Mouse (Mus musculus) E14TG2a.4 (cell line): ENCODE measurements at regions not wholly inside any gene's neighbourhood (a gene's known extent, or its start where the extent isn't known, plus 50 kb on each side); places are given as distances from the start of the nearest gene placed in this dataset.

Experiments used
- H3K27me3 ChIP-seq: 2 replicates; pipeline ENCODE4 v1.6.1; 2014; ENCODE audit warnings: low read length, control low read depth; ENCODE audit not compliant: insufficient read depth
- H3K36me3 ChIP-seq: 2 replicates; pipeline ENCODE4 v1.6.1; 2014; ENCODE audit warnings: low read length, control low read depth; ENCODE audit not compliant: insufficient read depth
- H3K4me1 ChIP-seq: replicated peaks from 2 replicates; pipeline ENCODE4 v1.6.1; 2014; ENCODE audit warnings: low read depth, low read length, control low read depth
- H3K4me3 ChIP-seq: replicated peaks from 2 replicates; pipeline ENCODE4 v1.5.1; 2014; ENCODE audit warnings: mild to moderate bottlenecking, low read length
- H3K9me3 ChIP-seq: 2 replicates; pipeline ENCODE4 v1.6.1; 2014; ENCODE audit warnings: low read length, control low read depth
- CTCF ChIP-seq: conservative IDR thresholded peaks from 2 replicates; pipeline ENCODE4 v1.5.1; 2014; ENCODE audit warnings: low read length
- NANOG ChIP-seq: IDR thresholded peaks from 2 replicates; pipeline ENCODE4 v1.6.1; 2014; ENCODE audit warnings: borderline replicate concordance, low read length, mixed read lengths
- POU5F1 ChIP-seq: IDR thresholded peaks from 2 replicates; pipeline ENCODE4 v1.6.1; 2014; ENCODE audit warnings: low read length, borderline replicate concordance

DNA sequence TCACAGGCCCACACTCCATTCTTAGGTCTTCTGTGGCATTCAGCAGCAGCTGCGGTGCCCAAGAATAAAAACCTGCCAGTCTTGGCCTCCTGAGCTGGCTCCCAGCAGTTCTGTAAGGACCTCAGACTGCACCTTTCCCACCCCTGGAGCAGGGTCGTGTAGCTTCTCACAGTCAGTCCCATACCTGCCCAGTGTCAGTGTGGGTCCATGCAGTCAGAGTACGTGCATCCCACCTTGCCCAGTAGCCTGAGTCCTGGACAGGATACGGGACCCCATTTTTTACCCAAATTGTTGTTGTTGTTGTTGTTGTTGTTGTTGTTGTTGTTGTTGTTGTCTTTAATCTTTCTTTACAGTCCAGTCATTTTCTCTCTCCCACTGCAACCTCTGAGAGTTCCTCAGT is 6811.3 kb downstream of the 9330182O14Rik start:
- H3K4me3 ChIP-seq: no peak overlapping the region
- no peaks in the 10 kb centered on the region for H3K27me3 ChIP-seq
- no peaks in the 10 kb centered on the region for H3K9me3 ChIP-seq
- H3K36me3 ChIP-seq: no peaks in the 10 kb centered on the region
- TF ChIP-seq CTCF (no peak), NANOG (no peak), POU5F1 (no peak)
- no peaks in the 10 kb centered on the region for H3K4me1 ChIP-seq

DNA sequence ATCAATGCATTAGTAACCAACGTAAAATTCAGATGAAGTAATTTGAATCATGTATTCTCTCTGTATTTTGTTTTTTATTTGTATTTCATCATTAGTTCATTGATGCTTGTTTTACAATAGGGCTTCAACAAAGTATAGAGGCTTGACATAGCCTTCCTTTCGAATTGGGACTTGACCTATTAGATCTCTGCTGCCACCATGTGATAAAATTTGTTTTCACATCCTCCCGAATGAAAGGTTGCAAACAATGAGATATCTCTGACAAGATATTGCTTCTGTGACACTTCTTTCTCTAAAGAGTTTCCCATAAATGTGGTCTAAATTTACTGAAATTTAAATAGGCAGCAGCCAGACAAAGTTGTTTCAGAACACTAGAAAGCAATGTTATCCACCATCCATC is 6856.0 kb downstream of the 9330182O14Rik start:
- Histone ChIP-seq H3K36me3 (no peaks in the 10 kb centered on the region), H3K27me3 (no peaks in the 10 kb centered on the region), H3K4me1 (no peaks in the 10 kb centered on the region), H3K9me3 (no peaks in the 10 kb centered on the region), H3K4me3 (no peak overlapping the region)
- TF ChIP-seq CTCF (peak; percentile 23; the same call in 1 of the 2 replicates), NANOG (no peak), POU5F1 (no peak)

DNA sequence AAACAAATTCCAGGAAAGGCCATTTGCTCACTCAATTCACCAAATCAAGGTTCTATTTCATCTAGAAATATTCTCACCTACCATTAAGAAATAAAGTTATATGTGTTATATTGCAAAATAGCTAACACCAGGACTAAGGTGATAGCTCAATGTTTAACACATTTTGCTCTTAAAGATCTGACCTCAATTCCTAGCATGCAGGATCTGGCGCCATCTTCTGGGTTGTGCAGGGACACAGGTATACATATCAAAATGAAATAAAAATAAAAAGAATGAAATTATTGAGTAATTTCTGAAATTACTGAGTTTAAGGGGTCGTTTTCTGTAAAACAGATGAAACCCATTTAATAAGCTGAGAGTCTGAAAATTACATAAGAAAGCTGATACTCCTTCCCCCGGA is 6862.9 kb downstream of the 9330182O14Rik start:
- no peak overlapping the region for H3K4me3 ChIP-seq
- H3K36me3 ChIP-seq: no peaks in the 10 kb centered on the region
- H3K27me3 ChIP-seq: no peaks in the 10 kb centered on the region
- no peak for TF ChIP-seq CTCF
- TF ChIP-seq NANOG: no peak
- no peak for TF ChIP-seq POU5F1
- no peaks in the 10 kb centered on the region for H3K4me1 ChIP-seq
- no peaks in the 10 kb centered on the region for H3K9me3 ChIP-seq
